Mouse (Mus musculus): ENCODE measurements around the gene Chst3.
"Not testable (repeated sequence)": the region's sequence is repeated elsewhere in the genome, so short reads cannot be mapped to it uniquely, and the experiment has no call there.

GRCm38 (mm10) chr10:60221571-60222259 lies 2.7 kb upstream of the Chst3 start:
- TF ChIP-seq POLR2A, CTCF (IDR thresholded peaks at IDR 0.05; ENCODE audit: insufficient read depth, low read depth, low read length): not testable (repeated sequence)
